Mouse (Mus musculus) 416B (cell line): ENCODE data around the gene Spocd1.

Source experiments
- DNase-seq: peaks from one replicate; pipeline ENCODE4 v3.0.0; 2011; ENCODE audit warnings: low read depth

The Spocd1 gene

GRCm38 (mm10) chr4:130005593-130005992 lies 76.5 kb downstream of the Spocd1 start:
- DNase-seq, result no peak

- no peak for DNase-seq
Measured at GRCm38 (mm10) chr4:130006533-130006932, 77.5 kb downstream of the Spocd1 start.
